Mouse (Mus musculus): Measurements from ENCODE around the gene Tedc1.
"Not testable (repeated sequence)": the region's sequence is repeated elsewhere in the genome, so short reads cannot be mapped to it uniquely, and the experiment has no call there.

Tedc1 gene

DNA sequence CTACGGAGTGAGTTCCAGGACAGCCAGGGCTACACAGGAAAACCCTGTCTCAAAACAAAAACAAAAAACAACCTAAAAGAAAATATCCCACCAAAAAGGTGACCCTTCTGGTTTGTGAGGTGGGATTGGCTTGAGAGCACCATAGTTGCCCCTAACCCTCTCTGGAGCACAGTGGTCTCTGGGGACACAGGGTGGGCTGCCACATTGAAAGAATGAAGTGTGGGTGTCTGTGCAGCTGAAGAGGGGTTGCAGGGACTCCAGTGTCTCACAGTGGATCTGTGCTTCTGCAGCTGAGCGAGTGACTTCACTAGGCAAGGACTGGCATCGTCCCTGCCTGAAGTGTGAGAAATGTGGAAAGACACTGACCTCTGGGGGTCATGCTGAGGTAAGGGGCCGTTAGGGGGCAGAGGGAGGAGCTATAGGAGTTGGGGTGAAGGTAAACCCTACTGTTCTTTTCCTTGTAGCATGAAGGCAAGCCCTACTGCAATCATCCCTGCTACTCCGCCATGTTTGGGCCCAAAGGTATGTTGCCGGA is 3.2 kb upstream of the Tedc1 start:
- DNase-seq (ENCODE audit: extremely low spot score) = no peak

DNA sequence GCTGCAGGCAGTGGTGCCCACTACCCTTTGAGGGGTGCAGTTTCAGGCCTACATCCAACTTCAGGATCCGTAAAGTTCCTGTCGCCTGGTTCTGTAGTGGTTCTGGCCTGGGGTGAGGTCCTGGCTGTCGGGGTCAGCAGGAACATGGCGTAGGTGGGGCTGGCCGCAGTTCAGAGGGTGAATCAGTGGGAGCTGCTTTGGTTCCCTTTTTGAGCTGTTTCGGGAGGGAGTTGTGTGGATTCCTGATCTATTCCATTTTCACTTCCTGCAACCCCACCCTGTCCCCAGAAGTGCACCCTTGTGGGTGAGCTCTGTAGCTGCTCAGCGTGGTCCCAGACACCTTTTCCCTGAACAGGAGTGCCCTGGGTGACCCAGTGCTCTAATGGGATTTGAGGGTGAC is 2.2 kb upstream of the Tedc1 start:
- DNase-seq (ENCODE audit: extremely low spot score) = no peak

DNA sequence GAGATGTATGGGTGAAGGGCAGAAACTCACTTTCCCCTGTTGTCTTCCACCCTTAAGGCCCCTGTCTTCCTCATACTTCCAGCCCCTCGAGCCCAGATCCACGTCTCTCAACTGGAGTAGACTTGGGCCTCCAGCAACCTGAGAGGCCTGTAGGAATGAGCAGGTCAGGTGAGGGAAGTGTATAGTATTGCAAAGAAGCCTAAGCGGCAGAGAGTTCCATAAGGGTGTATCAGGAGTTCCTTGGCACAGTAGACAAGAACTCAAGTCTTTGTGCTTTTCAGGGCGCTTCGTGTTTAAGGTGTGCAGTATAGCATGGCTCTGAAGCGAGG is 1.5 kb upstream of the Tedc1 start:
- no peak for DNase-seq (ENCODE audit: extremely low spot score)

DNA sequence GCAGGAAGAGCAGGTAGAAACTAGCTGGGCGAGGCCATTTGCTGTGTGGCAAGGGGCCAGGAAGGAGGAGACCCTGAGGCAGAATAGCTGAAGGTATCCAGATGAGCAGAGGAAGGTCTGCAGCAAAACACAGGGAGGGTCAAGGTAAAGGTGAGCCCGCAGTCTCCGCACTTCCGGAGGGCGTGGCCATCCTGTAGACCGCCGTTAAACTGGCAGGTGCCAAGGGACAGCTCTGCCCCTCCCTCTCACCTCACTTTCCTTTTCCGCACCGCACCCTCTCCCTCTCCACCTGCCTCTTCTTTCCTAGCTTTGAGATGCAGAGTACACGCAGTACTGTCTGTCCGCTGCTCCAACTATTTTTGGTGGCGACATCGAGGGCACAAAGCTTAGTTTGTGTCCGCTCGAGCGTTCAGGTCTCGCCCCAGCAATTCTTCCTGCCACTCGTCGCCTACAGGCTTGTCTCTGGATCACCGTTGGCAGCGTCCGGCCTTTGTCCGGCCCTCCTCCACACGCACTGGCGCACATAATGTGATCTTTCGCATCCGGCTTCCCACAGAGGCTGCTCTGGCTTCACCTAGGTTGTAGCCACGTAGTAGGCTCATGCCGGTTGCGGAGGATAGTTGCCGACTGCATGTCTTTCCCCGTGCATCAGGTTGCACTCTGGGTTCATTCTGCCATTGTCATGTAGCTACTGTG is 997 bp upstream of the Tedc1 start:
- DNase-seq (ENCODE audit: extremely low spot score) = no peak

DNA sequence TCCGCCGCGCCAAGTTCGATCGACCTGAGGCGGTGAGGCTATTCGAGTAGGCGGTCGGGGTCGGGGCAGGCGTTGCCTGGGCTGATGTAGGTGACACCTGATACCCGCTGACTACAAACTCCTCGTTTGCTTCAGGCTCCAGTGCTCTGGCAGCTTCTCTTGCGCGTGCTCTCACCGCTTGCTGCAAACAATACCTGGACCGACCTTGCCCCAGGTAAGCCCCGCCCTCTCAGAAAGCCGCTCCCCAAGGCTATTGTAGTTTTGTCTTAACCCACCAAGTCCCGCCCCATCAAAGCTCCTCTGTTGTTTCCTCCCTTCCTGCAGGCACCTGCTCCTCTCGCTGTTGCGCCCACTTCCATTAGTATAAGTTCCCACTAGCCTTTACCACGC is 314 bp downstream of the Tedc1 start:
- no peak for DNase-seq (ENCODE audit: extremely low spot score)

DNA sequence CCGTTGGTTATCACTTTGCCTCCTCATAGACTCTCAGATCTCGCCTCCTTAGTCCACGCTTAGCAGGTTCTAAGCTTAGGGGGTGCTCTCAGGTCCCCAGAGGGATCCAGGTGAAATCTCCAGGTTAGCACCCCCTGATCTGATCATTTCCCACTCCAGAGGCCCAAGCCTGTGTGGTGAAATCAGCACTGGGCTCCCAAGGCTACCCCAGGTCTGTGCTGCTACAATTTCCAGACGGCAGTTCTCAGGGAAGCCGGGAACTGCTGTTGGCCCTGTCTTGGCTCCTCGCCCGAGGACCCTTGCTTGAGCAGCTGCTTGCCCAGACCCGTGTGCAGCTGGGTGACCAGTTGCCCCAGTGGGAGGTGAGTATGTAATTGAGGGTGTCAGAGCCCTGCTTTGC is 781 bp downstream of the Tedc1 start:
- no peak for DNase-seq (ENCODE audit: extremely low spot score)

DNA sequence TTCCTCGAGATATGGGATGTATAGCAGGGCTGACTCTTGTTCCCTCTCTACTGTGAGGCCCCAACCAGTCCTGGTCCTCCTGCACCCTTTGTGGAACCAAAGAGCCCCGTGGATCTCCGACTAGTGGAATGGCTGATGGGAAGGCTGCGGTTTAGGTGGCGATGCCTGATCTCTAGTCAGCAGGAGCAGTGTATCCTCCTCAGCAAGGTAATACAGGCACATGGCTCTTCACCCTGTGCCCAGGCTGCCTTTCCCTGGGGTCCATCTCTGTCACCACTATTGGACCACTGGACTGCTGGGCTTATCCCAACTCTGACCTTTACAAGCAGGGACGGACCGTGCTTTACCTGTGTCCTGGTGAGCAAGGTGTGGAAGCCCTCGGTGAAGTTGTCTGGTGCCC is 1.3 kb downstream of the Tedc1 start:
- DNase-seq (ENCODE audit: extremely low spot score) = no peak

DNA sequence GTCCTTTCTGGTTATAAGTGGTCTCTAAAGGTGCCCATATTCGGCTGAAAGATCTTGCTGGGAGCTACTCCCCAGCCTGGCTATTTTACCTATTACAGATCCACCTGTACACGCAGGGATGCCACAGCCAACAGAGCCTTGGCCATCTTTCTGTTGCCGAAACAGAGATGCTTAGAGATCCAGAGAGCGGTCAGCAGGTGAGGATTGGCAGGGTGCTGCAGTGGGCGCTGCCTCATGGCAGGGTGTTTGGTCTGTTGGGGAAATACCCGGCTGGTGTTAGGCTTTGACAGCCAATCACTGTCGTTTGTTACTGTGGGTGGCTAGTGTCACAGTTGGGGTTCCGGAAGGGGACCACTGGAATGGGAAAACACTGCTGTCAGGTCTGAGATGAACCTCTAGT is 1.8 kb downstream of the Tedc1 start:
- no peak for DNase-seq (ENCODE audit: extremely low spot score)

DNA sequence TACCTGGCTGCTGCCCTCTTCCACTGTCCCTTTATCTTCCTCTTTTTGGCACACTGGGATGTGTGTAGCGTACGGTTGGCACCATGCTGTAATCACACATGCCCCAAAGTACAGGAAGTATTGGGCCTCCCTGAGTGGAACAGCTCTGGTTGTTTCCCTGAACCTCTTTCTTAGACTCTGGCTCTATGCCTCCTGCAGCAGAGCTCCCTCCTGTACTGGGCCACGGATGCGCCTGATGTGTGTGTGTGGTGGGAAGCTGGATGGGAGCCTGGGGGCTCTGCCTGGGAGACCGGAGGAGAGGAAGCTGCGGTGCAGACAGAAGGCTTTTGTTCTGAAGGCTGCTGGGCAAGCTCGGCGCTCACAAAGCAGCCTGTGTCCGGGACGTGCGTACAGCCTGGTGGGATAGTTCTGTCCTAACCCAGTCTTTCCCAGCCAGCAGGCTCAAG is 7.4 kb downstream of the Tedc1 start:
- DNase-seq (ENCODE audit: extremely low spot score) = no peak

DNA sequence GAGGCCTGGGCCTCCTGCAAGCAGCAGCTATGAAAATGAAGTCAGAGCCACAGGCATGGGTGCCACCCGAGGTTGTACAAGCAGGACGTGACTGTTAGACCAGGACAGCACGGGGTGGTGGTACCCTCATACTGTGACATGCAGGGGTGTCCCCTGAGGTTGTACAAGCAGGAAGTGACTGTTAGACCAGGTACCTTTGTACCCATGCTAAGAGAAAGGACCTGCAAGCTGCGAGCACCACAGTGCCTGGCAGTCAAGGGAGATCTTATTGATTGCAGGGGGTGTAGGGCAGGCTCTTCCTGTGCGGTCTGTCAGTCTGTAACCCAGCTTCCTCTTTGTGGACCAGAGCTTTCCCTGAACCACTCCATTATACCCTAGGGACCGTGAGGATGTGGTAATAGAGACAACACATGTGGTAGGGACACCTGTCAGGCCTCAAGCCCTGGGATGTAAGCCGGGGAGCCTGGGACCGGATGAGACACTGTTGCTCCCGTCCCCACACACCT is 11.9 kb downstream of the Tedc1 start:
- DNase-seq (ENCODE audit: extremely low spot score) = no peak

DNA sequence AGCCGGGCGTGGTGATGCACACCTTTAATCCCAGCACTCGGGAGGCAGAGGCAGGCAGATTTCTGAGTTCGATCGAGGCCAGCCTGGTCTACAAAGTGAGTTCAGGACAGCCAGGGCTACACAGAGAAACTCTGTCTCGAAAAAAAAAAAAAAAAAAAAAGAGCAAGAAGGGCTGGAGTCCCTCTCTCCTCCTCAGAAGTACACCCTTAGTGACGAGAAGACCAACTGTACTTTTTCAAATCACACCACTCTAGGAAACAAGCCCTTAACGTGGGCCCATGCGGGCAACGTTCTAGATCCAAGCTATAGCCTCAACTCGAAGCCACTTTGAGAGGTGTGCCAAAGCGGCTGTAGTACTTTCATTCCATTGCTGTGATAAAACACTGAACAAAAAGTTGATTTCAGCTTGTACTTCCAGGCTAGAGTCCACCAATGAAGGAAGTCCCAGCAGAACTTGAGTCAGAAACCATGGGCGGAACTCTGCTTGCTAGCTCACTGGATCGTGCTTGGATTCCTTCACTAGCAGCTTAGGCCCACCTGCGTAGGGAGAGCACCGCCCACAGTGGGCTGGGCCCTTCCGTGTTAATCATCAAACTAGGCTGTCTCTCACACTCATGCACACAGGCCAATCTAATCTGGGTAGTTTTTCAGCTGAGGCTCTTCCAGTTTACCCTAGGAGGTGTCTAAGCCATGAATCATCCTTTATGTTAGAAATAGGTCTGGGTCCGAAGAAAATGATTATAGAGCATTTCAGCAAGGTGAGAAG is 20.9 kb downstream of the Tedc1 start:
- no peak for DNase-seq (ENCODE audit: extremely low spot score)

DNA sequence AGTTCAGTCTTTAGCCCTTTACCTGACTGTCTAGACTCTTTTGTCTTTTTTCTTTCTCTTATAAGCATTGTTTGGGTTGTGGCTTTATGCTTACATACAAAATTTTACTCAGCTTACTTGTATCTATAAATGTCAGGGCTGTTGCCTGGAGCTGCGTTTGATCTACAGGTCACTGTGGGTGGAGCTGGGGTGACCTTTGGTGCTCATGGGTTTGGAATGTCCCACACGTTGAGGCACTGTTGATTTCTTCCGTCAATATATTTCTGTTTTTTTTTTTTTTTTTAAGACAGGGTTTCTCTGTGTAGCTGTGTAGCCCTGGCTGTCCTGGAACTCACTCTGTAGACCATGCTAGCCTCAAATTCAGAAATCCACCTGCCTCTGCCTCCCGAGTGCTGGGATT is 24.8 kb downstream of the Tedc1 start:
- DNase-seq (ENCODE audit: extremely low spot score) = no peak

DNA sequence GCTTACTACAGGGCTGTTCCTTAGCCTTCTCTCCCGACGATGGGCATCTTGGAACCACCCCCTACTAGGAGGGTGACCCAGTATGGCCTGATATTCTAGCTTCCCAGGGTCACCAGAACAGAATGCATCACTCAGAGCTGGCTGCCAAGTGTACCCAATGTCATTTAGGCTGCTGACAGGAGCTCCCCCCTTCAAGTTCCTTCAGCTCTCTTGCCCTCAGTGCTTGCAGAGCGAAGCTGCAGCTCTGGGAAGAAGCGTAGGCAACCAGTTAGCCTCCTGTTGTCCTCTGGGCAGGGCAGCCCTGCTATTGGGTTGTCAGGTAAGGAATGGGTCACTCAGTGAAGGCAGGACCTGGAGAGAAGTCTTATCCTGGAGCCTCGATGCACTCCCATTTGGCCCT is 28.7 kb downstream of the Tedc1 start:
- no peak for DNase-seq (ENCODE audit: extremely low spot score)

DNA sequence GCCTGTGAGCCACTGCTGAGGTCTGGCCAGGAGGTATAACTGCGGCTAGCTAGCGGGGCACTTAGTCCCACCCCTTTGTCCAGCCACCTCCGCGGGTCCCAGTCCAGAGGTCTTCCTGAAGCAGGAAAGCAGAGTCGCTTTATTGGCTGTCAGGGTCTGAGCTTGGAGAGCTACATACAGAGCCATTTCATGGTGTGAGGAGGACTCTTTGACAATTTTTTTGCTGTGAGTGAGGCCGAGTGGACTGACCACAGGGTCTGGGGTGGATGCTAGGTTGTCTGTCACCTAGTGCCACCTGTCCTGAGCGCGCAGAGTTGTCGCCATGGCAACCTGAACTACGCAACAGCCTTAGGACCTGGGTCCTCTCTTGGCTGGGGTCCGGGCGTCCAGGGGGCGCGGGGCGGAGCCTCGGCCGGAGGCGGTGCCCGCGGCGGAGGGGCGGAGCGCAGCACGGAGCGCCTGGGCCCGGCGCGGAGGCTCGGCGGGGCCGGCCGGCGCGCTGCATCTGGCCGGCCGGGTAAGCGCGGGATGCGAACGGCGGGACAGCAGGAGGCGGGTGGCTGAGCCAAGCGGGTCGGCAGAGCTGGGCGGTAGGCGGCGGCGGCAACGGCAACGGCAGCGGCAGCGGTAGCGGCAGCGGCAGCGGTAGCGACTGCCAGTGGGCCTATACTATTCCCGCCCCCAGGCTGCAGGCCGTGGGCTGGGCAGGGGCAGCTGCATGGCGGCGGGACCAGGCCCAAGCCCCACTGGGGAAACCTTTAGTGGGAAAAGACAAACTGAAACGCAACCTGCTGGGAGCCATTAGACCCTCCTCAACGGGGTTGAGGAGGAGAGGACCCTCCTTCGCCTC is 29.4 kb downstream of the Tedc1 start, which contains the start of gene Tmem121:
TSS of gene Tmem121 (plus strand) at position 489 of the 850 bp plus-strand sequence.
- peak; percentile 58 for DNase-seq (ENCODE audit: extremely low spot score)

DNA sequence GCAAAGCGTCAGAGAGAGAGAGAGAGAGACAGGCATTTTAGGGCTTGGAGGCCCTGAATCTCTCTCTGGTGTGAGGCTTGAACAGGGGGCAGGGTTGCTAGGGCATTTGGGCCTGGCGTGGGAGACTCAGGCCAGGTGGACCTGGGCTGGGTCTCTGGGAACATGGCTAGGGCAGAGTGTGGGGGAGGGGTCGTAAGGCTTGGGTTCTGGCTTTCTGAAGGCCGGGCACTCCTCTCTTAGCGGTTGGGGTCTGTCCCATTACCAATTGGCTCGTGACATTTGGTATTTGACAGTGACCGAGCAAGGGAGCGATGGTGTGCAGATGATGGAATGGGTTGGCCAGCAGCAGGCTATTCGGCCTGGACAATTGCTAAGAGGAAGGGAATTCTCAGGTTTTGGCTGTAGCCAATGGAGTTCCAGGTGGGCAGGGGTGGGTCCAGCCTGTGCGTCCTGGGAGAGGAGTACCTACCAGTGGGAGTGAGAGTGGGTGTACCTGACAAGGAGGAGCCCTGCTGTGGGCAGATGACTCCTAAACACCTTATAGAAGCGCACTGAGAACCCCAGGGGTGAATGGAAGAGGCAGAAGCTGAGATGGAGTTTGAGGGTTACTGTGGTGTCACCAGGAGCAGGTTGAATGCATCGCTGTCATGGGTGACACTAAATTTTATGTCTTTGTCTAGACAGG is 30.2 kb downstream of the Tedc1 start:
- DNase-seq (ENCODE audit: extremely low spot score) = no peak

DNA sequence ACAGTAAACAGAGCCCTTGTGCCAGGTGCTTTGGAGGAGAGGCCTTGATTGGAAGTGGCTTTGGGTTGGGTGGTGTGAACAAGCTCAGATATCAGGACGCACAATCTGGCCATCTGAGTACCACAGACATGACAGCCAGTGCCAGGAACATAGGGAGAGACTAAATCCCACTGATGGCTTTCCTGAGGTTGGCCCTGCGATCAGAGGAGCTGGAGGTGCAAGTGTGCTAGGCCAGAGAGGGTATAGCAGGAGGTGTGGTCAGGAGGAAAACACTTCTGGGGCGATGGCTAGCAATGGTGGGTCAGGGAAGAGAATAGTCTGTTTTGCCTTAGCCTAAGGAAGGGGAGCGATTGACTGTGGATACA is 30.8 kb downstream of the Tedc1 start:
- peak; percentile 15 for DNase-seq (ENCODE audit: extremely low spot score)

DNA sequence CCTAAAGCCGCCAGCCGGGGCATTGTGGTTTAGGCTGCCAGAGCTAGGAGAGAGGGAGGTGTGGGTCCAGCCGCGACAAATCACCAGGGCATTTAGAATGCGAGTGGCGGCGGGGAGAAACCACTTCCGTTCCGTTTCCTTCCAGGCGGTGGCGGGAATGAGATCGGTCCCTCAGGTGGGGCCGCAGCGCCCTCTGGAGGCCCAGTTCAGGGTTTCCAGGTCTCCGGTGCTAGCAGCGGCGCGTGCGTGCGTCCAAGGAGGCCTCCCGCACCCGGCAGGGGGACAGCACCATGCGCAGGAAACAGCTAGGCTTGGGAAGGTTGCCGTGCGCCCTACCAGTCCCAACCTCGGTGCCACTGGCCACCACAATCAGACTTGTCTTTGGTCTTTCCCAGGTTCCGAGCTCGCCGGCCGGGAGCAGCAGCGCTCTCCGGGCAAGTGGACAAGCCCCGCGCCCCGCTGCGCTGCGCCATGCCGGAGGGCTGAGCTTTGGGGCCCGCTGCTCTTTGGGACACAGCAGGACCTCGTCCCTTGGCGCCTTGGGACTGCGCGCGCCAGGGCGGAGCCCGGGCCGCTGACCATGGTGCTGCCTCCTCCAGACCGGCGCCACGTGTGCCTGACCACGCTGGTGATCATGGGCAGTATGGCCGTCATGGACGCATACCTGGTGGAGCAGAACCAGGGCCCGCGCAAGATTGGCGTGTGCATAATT is 31.5 kb downstream of the Tedc1 start:
- peak; percentile 86 for DNase-seq (ENCODE audit: extremely low spot score)

DNA sequence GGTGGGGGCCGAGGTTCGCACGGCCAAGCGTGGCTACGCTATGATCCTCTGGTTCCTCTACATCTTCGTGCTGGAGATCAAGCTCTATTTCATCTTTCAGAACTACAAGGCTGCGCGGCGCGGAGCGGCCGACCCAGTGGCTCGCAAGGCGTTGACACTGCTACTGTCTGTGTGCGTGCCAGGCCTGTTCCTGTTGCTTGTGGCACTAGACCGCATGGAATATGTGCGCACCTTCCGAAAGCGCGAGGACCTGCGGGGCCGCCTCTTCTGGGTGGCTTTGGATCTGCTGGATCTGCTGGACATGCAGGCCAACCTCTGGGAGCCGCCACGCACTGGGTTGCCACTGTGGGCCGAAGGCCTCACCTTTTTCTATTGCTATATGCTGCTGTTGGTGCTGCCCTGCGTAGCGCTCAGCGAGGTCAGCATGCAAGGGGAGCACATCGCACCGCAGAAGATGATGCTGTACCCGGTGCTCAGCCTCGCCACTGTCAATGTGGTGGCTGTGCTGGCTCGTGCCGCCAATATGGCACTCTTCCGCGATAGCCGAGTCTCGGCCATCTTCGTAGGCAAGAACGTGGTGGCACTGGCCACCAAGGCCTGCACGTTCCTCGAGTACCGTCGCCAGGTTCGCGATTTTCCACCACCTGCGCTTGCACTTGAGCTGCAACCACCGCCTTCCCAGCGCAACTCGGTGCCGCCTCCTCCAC is 32.3 kb downstream of the Tedc1 start:
- no peak for DNase-seq (ENCODE audit: extremely low spot score)

DNA sequence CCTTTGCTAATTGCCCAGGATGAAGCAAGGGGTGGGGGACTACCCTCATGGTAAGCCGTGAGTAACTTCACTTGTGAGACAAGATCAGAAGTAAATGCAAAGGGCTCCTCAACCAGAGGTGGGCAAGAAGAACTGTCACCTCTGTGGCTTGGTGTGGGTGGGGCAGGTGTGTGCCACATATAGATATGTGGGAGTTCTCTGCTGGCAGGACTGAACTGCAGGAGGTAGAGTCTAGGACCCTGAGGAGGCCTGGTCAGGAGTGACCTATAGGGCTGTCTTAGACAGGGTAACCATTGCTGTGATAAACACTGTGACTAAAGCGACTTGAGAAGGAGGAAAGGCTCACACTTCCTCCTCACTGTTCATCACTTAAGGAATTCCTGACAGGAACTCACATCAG is 37.2 kb downstream of the Tedc1 start:
- no peak for DNase-seq (ENCODE audit: extremely low spot score)

DNA sequence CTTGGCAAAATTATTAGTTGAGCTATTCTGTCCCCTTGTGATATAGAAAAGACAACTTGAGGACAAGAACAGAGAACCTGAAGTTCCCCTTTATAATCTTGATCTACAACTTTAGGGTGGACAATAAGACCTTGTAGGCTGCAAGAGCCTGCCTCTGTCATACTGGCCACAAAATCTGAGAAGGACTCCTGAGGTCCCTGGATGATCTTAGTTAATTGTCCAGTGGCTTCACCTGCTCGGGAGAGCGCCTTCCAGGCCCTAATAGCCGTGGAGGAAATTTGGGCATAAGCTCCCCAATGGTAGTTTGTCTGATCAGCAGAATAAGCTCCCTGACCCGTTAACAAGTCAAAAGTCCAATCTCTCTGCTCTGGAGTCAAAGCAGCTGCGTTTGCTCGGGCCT is 42.9 kb downstream of the Tedc1 start:
- DNase-seq (ENCODE audit: extremely low spot score) = not testable (repeated sequence)
